Mouse (Mus musculus): ENCODE results near the gene Ccdc14. TPM values are rescaled to one million over a fixed set of nuclear protein-coding genes. Genes with fewer than 3 reads are reported as not detected.
"Not testable (repeated sequence)": the region's sequence is repeated elsewhere in the genome, so short reads cannot be mapped to it uniquely, and the experiment has no call there.

The Ccdc14 gene
- polyA plus RNA-seq, 1 experiment = 8.7 TPM

DNA sequence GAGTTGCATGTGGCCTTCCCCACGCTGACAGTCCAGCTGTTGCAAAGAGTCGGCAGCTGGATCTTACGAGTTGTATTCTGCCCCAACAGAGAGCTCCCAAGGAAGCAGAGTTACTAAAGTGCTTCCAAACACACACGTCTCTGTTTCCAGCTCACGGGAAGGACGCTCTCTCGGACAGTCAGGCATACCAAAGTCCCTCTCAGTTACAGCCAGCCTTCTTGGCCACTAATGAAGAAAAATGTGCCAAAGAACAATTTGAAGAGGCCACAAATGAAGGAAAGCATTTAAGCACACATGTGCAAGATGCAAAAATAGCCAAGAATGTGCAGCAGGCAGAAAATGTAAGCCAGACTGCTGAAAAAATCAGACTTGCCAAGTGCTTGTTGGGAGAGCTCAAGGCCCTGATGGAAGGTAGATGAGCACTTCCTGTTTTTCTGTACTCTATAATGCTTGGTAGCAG lies 16.1 kb downstream of the Ccdc14 start:
- H3K36me3 ChIP-seq (ENCODE audit: control insufficient read depth, insufficient read depth, low read length) = peaks cover 3% of the 10 kb centered on the region; the same call in 1 of the 2 replicates
- no peaks in the 10 kb centered on the region for H3K4me1 ChIP-seq (ENCODE audit: control insufficient read depth, insufficient read depth, low read length)
- no peak for TF ChIP-seq POLR2A (IDR thresholded peaks at IDR 0.05; ENCODE audit: control insufficient read depth, low read depth, low read length)
- TF ChIP-seq CTCF (IDR thresholded peaks at IDR 0.05; ENCODE audit: control insufficient read depth, insufficient read depth, insufficient replicate concordance, low read depth, low read length) = no peak
- no peak overlapping the region for H3K4me3 ChIP-seq (ENCODE audit: control insufficient read depth, low read depth, low read length)
- peak overlapping the region; percentile 1; the same call in 1 of the 2 replicates for H3K27ac ChIP-seq (ENCODE audit: control insufficient read depth, insufficient read depth, low read depth, low read length)
- H3K27me3 ChIP-seq (ENCODE audit: control insufficient read depth, insufficient read depth, low read length) = no peaks in the 10 kb centered on the region

DNA sequence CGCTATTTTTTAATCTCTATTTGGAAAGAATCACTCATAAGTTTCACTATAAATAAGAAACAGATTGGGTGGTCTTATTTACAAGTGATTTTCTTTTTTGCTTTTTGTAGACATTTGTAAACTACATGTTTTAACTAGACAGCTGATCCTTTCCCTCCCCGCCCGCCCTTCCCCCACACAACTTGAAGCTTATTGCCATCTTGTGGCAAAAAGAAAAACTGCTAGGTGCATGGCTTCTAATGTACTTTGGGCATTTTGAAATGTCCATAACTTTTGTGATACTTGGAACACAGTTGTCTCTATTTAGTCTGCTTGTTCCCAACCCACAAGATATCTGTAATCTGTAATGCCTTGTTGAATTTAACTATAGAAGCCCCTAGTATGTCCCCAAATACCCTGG lies 21.1 kb downstream of the Ccdc14 start:
- Histone ChIP-seq H3K27ac (ENCODE audit: control insufficient read depth, insufficient read depth, low read depth, low read length) (no peak overlapping the region), H3K4me1 (ENCODE audit: control insufficient read depth, insufficient read depth, low read length) (no peaks in the 10 kb centered on the region), H3K4me3 (ENCODE audit: control insufficient read depth, low read depth, low read length) (no peak overlapping the region), H3K27me3 (ENCODE audit: control insufficient read depth, insufficient read depth, low read length) (no peaks in the 10 kb centered on the region), H3K36me3 (ENCODE audit: control insufficient read depth, insufficient read depth, low read length) (peaks cover 3% of the 10 kb centered on the region; the same call in 1 of the 2 replicates)
- no peak for TF ChIP-seq CTCF (IDR thresholded peaks at IDR 0.05; ENCODE audit: control insufficient read depth, insufficient read depth, insufficient replicate concordance, low read depth, low read length)
- no peak for TF ChIP-seq POLR2A (IDR thresholded peaks at IDR 0.05; ENCODE audit: control insufficient read depth, low read depth, low read length)

DNA sequence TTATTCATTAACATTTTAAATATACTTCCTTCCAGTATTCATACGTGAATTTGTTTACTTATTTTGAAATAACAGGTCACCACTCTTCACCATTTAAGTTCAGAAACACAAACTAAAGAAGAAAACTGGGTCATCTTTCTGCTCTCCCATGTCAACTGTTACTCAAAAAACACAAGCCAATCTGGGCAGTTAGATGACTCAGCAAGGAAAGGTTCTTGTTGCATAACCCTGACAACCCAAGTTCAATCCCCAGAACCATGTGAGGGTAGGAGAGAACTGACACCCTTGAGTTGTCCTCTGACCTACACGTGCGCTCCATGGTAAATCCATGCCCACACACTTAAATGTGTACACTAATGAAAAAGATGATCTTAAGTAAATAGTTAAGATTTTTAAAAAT lies 34.7 kb downstream of the Ccdc14 start:
- Histone ChIP-seq H3K4me3 (ENCODE audit: control insufficient read depth, low read depth, low read length) (no peak overlapping the region), H3K27me3 (ENCODE audit: control insufficient read depth, insufficient read depth, low read length) (no peaks in the 10 kb centered on the region), H3K36me3 (ENCODE audit: control insufficient read depth, insufficient read depth, low read length) (peaks cover 2% of the 10 kb centered on the region; the same call in 1 of the 2 replicates), H3K4me1 (ENCODE audit: control insufficient read depth, insufficient read depth, low read length) (no peaks in the 10 kb centered on the region), H3K27ac (ENCODE audit: control insufficient read depth, insufficient read depth, low read depth, low read length) (no peak overlapping the region)
- TF ChIP-seq POLR2A (IDR thresholded peaks at IDR 0.05; ENCODE audit: control insufficient read depth, low read depth, low read length) (no peak), CTCF (IDR thresholded peaks at IDR 0.05; ENCODE audit: control insufficient read depth, insufficient read depth, insufficient replicate concordance, low read depth, low read length) (no peak)

DNA sequence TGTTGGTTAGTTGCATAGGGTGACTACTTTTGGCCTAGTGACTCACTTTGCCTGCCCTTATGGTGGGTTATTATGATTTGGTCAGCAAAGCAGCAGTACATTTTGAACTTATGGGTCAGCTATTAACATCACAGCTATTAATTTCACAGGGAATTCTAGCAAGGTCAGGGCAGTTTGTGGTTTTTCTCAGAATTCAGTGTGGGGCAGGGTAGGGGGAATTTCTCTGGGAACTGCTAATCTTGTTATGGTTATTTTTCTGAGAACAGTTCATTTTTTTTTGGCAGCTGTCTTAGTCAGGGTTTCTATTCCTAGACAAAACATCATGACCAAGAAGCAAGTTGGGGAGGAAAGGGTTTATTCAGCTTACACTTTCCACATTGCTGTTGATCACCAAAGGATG lies 38.2 kb downstream of the Ccdc14 start:
- H3K36me3 ChIP-seq (ENCODE audit: control insufficient read depth, insufficient read depth, low read length); H3K4me1 ChIP-seq (ENCODE audit: control insufficient read depth, insufficient read depth, low read length); H3K27me3 ChIP-seq (ENCODE audit: control insufficient read depth, insufficient read depth, low read length); H3K4me3 ChIP-seq (ENCODE audit: control insufficient read depth, low read depth, low read length); H3K27ac ChIP-seq (ENCODE audit: control insufficient read depth, insufficient read depth, low read depth, low read length): not testable (repeated sequence)

DNA sequence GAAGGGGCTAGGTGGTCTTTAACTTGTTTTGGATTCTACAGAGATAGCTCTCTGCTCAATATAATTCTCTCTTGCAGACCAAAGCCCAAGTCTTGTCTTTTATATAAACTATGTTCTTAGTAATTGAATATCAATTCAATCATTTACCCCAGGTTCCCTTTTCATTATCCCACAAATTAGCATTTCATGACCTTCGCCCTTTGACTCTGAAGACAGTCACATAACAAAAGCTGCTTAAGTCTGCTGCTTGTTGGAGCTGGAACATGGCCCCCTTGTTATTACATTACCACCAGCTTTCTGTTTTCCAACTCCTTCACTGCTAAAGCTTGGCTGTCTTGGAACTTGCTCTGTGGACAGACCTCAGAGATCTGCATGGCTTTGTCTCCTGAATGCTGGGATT lies 39.0 kb downstream of the Ccdc14 start:
- Histone ChIP-seq H3K27ac (ENCODE audit: control insufficient read depth, insufficient read depth, low read depth, low read length) (no peak overlapping the region), H3K36me3 (ENCODE audit: control insufficient read depth, insufficient read depth, low read length) (no peaks in the 10 kb centered on the region), H3K4me3 (ENCODE audit: control insufficient read depth, low read depth, low read length) (no peak overlapping the region), H3K4me1 (ENCODE audit: control insufficient read depth, insufficient read depth, low read length) (no peaks in the 10 kb centered on the region), H3K27me3 (ENCODE audit: control insufficient read depth, insufficient read depth, low read length) (no peaks in the 10 kb centered on the region)
- no peak for TF ChIP-seq CTCF (IDR thresholded peaks at IDR 0.05; ENCODE audit: control insufficient read depth, insufficient read depth, insufficient replicate concordance, low read depth, low read length)
- TF ChIP-seq POLR2A (IDR thresholded peaks at IDR 0.05; ENCODE audit: control insufficient read depth, low read depth, low read length) = no peak

DNA sequence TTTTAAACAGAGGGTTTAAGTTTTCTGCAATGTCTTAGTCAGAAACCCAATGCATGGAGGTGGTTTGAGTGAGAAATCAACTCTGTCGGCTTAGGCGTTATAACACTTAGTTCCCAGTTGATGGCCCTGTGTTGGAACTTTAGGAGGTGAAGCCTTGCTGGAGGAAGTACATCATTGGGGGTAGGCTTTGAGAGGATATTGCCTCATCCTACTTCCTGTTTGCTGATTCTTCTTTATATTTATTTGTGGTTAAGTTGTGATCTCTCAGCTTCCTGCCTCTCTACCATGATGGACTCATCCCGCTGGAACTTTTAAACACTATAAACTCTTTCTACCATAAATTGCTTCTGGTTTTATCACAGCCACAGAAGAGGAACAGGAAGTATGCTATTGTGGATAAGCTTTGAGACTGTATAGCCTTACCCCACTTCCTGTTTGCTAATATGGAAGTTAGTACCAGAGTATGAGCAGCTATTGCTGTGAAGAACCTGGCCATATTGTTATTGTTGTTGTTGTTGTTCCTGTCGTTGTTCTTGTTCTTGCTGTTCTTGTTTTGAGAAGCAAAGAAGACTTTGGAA lies 48.3 kb downstream of the Ccdc14 start:
- no peaks in the 10 kb centered on the region for H3K4me1 ChIP-seq (ENCODE audit: control insufficient read depth, insufficient read depth, low read length)
- H3K27ac ChIP-seq (ENCODE audit: control insufficient read depth, insufficient read depth, low read depth, low read length) = no peak overlapping the region
- H3K4me3 ChIP-seq (ENCODE audit: control insufficient read depth, low read depth, low read length) = no peak overlapping the region
- TF ChIP-seq CTCF (IDR thresholded peaks at IDR 0.05; ENCODE audit: control insufficient read depth, insufficient read depth, insufficient replicate concordance, low read depth, low read length) = no peak
- no peak for TF ChIP-seq POLR2A (IDR thresholded peaks at IDR 0.05; ENCODE audit: control insufficient read depth, low read depth, low read length)
- no peaks in the 10 kb centered on the region for H3K27me3 ChIP-seq (ENCODE audit: control insufficient read depth, insufficient read depth, low read length)
- H3K36me3 ChIP-seq (ENCODE audit: control insufficient read depth, insufficient read depth, low read length) = no peaks in the 10 kb centered on the region

DNA sequence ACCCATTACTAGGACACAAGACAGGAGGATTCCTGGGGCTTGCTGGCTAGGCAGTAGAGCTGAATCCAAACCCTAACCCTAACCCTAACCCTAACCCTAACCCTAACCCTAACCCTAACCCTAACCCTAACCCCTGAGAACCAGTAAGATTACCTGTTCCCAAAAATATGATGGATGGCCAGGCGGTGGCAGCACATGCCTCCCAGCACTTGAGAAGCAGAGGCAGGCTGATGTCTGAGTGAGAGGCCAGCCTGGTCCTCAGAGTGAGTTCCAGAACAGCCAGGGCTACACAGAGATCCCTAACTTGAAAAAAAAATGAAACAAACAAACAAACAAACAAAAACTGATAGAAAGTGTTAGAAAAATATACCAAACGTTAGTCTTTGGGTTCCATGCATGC lies 52.5 kb downstream of the Ccdc14 start:
- H3K4me3 ChIP-seq (ENCODE audit: control insufficient read depth, low read depth, low read length) = no peak overlapping the region
- no peak for TF ChIP-seq POLR2A (IDR thresholded peaks at IDR 0.05; ENCODE audit: control insufficient read depth, low read depth, low read length)
- no peak for TF ChIP-seq CTCF (IDR thresholded peaks at IDR 0.05; ENCODE audit: control insufficient read depth, insufficient read depth, insufficient replicate concordance, low read depth, low read length)
- no peak overlapping the region for H3K27ac ChIP-seq (ENCODE audit: control insufficient read depth, insufficient read depth, low read depth, low read length)
- H3K27me3 ChIP-seq (ENCODE audit: control insufficient read depth, insufficient read depth, low read length) = no peaks in the 10 kb centered on the region
- no peaks in the 10 kb centered on the region for H3K36me3 ChIP-seq (ENCODE audit: control insufficient read depth, insufficient read depth, low read length)
- peaks cover 10% of the 10 kb centered on the region for H3K4me1 ChIP-seq (ENCODE audit: control insufficient read depth, insufficient read depth, low read length)

Data from testis, adult 2 months (tissue).